In the genomic region with DNA sequence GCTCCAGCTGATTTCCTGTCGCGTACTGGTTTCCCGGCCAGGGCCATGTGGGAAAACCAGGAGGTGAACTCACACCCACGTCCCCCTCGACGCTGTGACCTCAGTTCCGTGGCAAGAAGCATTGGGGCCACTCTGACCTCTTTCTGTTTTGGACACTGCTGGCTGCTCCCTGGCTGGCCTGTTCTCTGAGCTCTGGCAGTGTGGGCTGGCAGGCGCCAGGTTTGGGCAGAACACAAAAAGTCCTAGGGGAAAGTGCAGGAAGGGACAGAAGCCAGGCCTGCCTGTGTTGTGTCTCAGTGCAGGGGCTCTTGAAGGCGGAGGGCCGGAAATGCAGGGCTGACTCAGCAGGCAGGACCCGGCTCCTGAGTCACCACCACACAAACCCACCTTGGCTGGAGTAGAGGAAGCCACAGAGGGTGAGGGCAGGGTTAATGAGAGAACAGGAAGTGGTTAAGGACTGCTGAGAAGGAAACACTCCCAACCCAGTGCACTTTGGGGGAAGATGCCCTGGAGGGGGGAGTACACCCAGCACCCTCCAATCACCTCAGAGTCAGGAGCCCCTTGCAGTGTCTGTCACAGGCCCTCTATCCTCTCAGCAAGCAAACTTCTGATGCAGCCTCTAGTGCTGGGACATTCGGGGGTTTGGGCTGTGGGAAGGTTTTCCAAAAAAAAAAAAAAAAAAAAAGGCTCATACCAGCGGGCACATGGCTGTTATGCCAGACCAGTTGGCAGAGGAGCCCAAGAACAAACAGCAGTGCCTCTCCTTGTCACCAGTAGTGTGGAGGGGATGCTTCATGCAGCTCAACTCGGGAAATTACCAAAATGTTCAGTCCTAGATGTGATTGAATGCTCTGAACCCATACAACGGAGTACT, we compare ENCODE assay signal across 9 mouse cellular contexts. TPM values are rescaled to one million over a fixed set of nuclear protein-coding genes. Genes with fewer than 3 reads are reported as not detected.
DNase-seq lines count a peak whose midpoint lies in the region; ATAC-seq lines count a peak whose summit lies in the region.
"Had no signal": no experiment of that assay in that cellular context is flagged by ENCODE, and none has a peak within 500 bp of the region (broad histone marks: within the 10 kb centered on the region; RNA-seq: fewer than 3 reads in every experiment).

No protein-coding gene starts in this region.

- WGBS in liver, embryonic 16.5 days (ENCODE audit: insufficient replicate concordance): 27% methylated on average over 15 of the region's 15 CpGs
- WGBS in midbrain, embryonic 13.5 days: 80% methylated on average over 15 of the region's 15 CpGs

- H3K36me3 ChIP-seq in liver, embryonic 16.5 days (ENCODE audit: control insufficient read depth, insufficient read depth): no peaks in the 10 kb centered on the region
- H3K36me3 ChIP-seq in midbrain, embryonic 13.5 days: no peaks in the 10 kb centered on the region
- H3K36me3 ChIP-seq: stomach, embryonic 15.5 days had no signal

- peak overlapping the region; percentile 38; the same call in 1 of the 2 replicates for H3K27ac ChIP-seq in brown adipose tissue, adult 24 weeks (replicated peaks; ENCODE audit: low read depth, low read length)
- H3K27ac ChIP-seq in liver, embryonic 16.5 days (ENCODE audit: low read length): no peak overlapping the region
- no peak overlapping the region for H3K27ac ChIP-seq in midbrain, embryonic 13.5 days
- H3K27ac ChIP-seq: stomach, embryonic 15.5 days had no signal

- H3K27me3 ChIP-seq in liver, embryonic 16.5 days (ENCODE audit: control insufficient read depth, insufficient read depth, low read depth, low read length): no peaks in the 10 kb centered on the region; the same call in 1 of the 2 replicates
- no peaks in the 10 kb centered on the region for H3K27me3 ChIP-seq in midbrain, embryonic 13.5 days

- H3K4me3 ChIP-seq in brown adipose tissue, adult 24 weeks (ENCODE audit: insufficient read depth, low read depth, low read length): no peak overlapping the region
- no peak overlapping the region for H3K4me3 ChIP-seq in liver, embryonic 16.5 days (ENCODE audit: low read depth, low read length)
- H3K4me3 ChIP-seq in midbrain, embryonic 13.5 days (replicated peaks): no peak overlapping the region
- H3K4me3 ChIP-seq: stomach, embryonic 15.5 days had no signal

- peaks cover 8% of the 10 kb centered on the region; the same call in 1 of the 2 replicates for H3K4me1 ChIP-seq in brown adipose tissue, adult 24 weeks (ENCODE audit: control insufficient read depth, insufficient read depth, insufficient read length, low read length)
- H3K4me1 ChIP-seq in liver, embryonic 16.5 days (ENCODE audit: control insufficient read depth, low read depth, low read length): no peaks in the 10 kb centered on the region
- H3K4me1 ChIP-seq in midbrain, embryonic 13.5 days (replicated peaks): no peaks in the 10 kb centered on the region
- H3K4me1 ChIP-seq: stomach, embryonic 15.5 days had no signal

- no peak overlapping the region for H3K4me2 ChIP-seq in liver, embryonic 16.5 days (ENCODE audit: low read depth, low read length)
- H3K4me2 ChIP-seq in midbrain, embryonic 13.5 days (replicated peaks): no peak overlapping the region
- H3K4me2 ChIP-seq: stomach, embryonic 15.5 days had no signal

- intact Hi-C loops in heart, postnatal 36 days (cut with DNase I): no loop called here

- peak; percentile 21; the same call in 1 of the 2 replicates for ATAC-seq in liver, embryonic 16.5 days (ENCODE audit: low read depth)
- no peak for ATAC-seq in midbrain, embryonic 13.5 days
- no peak for ATAC-seq in megakaryocyte-erythroid progenitor cell, adult 5-6 weeks (replicated peaks; ENCODE audit: low FRiP score, low TSS enrichment, poor library complexity, severe bottlenecking)

- peak; percentile 11 to 27 for DNase-seq in layer of hippocampus, postnatal 36 days
- no peak for DNase-seq in layer of hippocampus, postnatal 25 days (ENCODE audit: extremely low spot score in 1 of 2, low spot score in 1 of 2)
- DNase-seq in heart, postnatal 36 days: peak; percentile 51 to 61
- no peak for DNase-seq in right cerebral cortex, postnatal 14 days

- H3K9ac ChIP-seq in liver, embryonic 16.5 days (ENCODE audit: low read depth, low read length): no peak overlapping the region
- no peak overlapping the region for H3K9ac ChIP-seq in midbrain, embryonic 13.5 days (replicated peaks)
- H3K9ac ChIP-seq: stomach, embryonic 15.5 days had no signal

- H3K9me3 ChIP-seq in liver, embryonic 16.5 days (replicated peaks; ENCODE audit: control insufficient read depth, low read length): no peaks in the 10 kb centered on the region
- H3K9me3 ChIP-seq in midbrain, embryonic 13.5 days: no peaks in the 10 kb centered on the region
- H3K9me3 ChIP-seq: stomach, embryonic 15.5 days had no signal

RNA-seq across cellular contexts. Expression of gene Foxl1, which starts 60.0 kb away (rescaled TPM):
- not detected for total RNA-seq in layer of hippocampus, postnatal 36 days (2021)
- total RNA-seq in layer of hippocampus, postnatal 25 days (2021): not detected
- not detected in 2 replicates for polyA plus RNA-seq in brown adipose tissue, adult 24 weeks (2012; ENCODE audit: insufficient read depth, insufficient read length, missing spikeins)
- total RNA-seq in heart, postnatal 36 days (2021): under 1 TPM in 1 of 2 experiments, not detected in 1; 0.14 TPM
- polyA plus RNA-seq in liver, embryonic 16.5 days (2015; fragmentation: Nextera tagmentation; extraction: Ambion mirVana): 0.07 TPM in 1 of 2 replicates, not detected in the other
- 0.12 and 0.13 TPM in 2 replicates for polyA plus RNA-seq in midbrain, embryonic 13.5 days (2015; fragmentation: Nextera tagmentation; extraction: Ambion mirVana)
- not detected in 2 replicates for total RNA-seq in megakaryocyte-erythroid progenitor cell, adult 5-6 weeks (2014; fragmentation: Nextera tagmentation)
- total RNA-seq in megakaryocyte-erythroid progenitor cell, adult 5-6 weeks (2017): not detected in 2 replicates

Comparison
In these comparisons a context has a peak if more than half of its experiments do, and no peak if none do; other contexts are left out.
1. DNase-seq: peak in layer of hippocampus, postnatal 36 days (2 of 2) and heart, postnatal 36 days (2 of 2); none in layer of hippocampus, postnatal 25 days (0 of 2) and right cerebral cortex, postnatal 14 days (single experiment).